Mouse (Mus musculus) kidney, embryonic 16.5 days (tissue): ENCODE measurements at regions not wholly inside any gene's neighbourhood (a gene's known extent, or its start where the extent isn't known, plus 50 kb on each side); places are given as distances from the start of the nearest gene placed in this dataset.
A peak's percentile ranks its signal among the peaks of the same experiment; 100 is the strongest.

ENCODE experiments used
- ATAC-seq: fragments of 200-750 bp; cut with Nextera tagmentation; 2 replicates; pipeline ENCODE4 v1.8.0; 2017; ENCODE audit warnings: moderate TSS enrichment; ENCODE audit not compliant: low FRiP score, low TSS enrichment
- H3K27ac ChIP-seq: fragments of 300-500 bp; sonication (generic); 2 replicates; pipeline ENCODE4 v1.5.1; 2014; ENCODE audit warnings: low read length
- H3K27me3 ChIP-seq: fragments of 300-500 bp; sonication (generic); 2 replicates; pipeline ENCODE4 v1.6.1; 2014; ENCODE audit warnings: low read length, control low read depth, mixed read lengths; ENCODE audit not compliant: insufficient read depth
- H3K36me3 ChIP-seq: fragments of 300-500 bp; sonication (generic); 2 replicates; pipeline ENCODE4 v1.6.1; 2014; ENCODE audit warnings: low read length, control low read depth, mixed read lengths; ENCODE audit not compliant: insufficient read depth
- H3K4me1 ChIP-seq: fragments of 300-500 bp; sonication (generic); 2 replicates; pipeline ENCODE4 v1.6.1; 2014; ENCODE audit warnings: low read length, control low read depth, mixed read lengths; ENCODE audit not compliant: insufficient read depth
- H3K4me2 ChIP-seq: fragments of 300-500 bp; sonication (generic); replicated peaks from 2 replicates; pipeline ENCODE4 v1.6.1; 2014; ENCODE audit warnings: low read depth, low read length
- H3K4me3 ChIP-seq: fragments of 300-500 bp; sonication (generic); 2 replicates; pipeline ENCODE4 v1.5.1; 2014; ENCODE audit warnings: mild to moderate bottlenecking, low read length
- H3K9ac ChIP-seq: fragments of 300-500 bp; sonication (generic); replicated peaks from 2 replicates; pipeline ENCODE4 v1.6.1; 2014; ENCODE audit warnings: low read length
- H3K9me3 ChIP-seq: fragments of 300-500 bp; sonication (generic); 2 replicates; pipeline ENCODE4 v1.6.1; 2016; ENCODE audit warnings: low read length, control low read depth
- WGBS: fragments of 180-500 bp; shearing (Covaris S2); extraction: QIAGEN DNeasy Blood & Tissue Kit; methylation state at CpG from one replicate; pipeline ENCODE4 v1.1.7; 2014; 5-methylcytosine and 5-hydroxymethylcytosine counted together

DNA sequence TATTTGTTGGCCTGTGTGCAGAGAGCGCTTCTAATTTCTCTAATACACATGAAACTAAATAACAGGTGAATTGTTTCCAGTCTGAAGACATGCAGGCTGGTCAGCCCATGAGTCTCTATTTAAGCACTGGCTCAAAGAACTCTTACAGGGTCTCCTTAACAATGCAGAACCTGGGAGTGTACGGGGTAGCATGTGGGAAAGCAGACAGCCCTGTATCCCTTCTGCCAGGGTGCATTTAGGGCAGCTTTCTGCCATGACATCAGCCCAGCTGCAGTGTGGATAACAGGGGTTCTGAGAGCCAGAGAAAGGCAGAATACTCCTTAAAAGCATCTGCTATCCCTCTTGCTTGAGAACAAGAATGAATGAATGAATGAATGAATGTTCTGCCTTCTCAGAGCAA, 164.7 kb downstream of the Grb14 start:
- Histone ChIP-seq H3K9ac (no peak overlapping the region), H3K4me2 (no peak overlapping the region), H3K36me3 (no peaks in the 10 kb centered on the region), H3K9me3 (no peaks in the 10 kb centered on the region), H3K4me3 (no peak overlapping the region), H3K27ac (no peak overlapping the region), H3K27me3 (peaks cover 3% of the 10 kb centered on the region; the same call in 1 of the 2 replicates), H3K4me1 (no peaks in the 10 kb centered on the region)
- ATAC-seq = no peak
- 89% methylated on average over 2 of the region's 2 CpGs for WGBS

DNA sequence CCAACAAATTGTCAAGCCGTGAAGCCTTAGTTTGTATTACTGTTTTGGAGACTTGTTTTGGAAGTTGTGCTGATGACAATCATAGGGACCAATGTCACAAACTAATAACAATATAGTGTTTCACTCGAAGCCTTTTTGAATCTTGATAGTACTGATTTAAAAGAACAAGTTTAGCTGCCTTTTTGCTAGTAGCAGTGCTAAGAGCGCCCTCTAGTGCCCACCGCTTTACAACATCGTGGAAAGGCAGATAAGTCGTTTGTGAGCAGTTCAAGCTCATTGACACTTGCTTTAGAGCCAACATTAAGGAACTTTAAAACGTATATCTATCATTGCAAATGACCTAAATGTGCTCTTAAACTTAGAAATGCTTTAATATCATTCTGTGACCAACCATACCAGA, 170.9 kb downstream of the Grb14 start:
- Histone ChIP-seq H3K4me2 (no peak overlapping the region), H3K9ac (no peak overlapping the region), H3K4me3 (no peak overlapping the region), H3K36me3 (no peaks in the 10 kb centered on the region), H3K27ac (no peak overlapping the region), H3K9me3 (no peaks in the 10 kb centered on the region), H3K4me1 (no peaks in the 10 kb centered on the region), H3K27me3 (peaks cover 3% of the 10 kb centered on the region; the same call in 1 of the 2 replicates)
- WGBS = 13% methylated on average over 7 of the region's 7 CpGs
- no peak for ATAC-seq

DNA sequence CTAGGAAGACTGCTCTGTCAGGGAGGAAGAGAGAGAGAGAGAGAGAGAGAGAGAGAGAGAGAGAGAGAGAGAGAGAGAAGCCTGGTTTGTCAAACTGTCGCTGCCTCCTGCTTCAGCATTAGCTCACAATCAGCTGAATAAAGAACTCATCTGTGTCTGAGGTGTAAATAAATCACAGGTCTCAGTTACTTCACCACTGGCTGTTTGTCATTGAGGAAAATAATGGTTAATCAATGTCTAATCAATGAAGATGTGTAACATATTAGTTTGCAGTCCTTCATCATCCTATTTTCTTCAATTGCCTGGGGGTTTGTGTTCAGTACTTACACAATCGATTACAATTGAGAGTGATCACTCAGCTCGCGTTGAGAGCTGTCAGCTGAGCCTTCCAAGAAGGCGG, 171.9 kb downstream of the Grb14 start:
- no peak for ATAC-seq
- peaks cover 3% of the 10 kb centered on the region; the same call in 1 of the 2 replicates for H3K27me3 ChIP-seq
- no peak overlapping the region for H3K27ac ChIP-seq
- H3K9me3 ChIP-seq = no peaks in the 10 kb centered on the region
- no peaks in the 10 kb centered on the region for H3K36me3 ChIP-seq
- WGBS = 73% methylated on average over 5 of the region's 5 CpGs
- no peak overlapping the region for H3K4me3 ChIP-seq
- H3K9ac ChIP-seq = no peak overlapping the region
- no peak overlapping the region for H3K4me2 ChIP-seq
- no peaks in the 10 kb centered on the region for H3K4me1 ChIP-seq

DNA sequence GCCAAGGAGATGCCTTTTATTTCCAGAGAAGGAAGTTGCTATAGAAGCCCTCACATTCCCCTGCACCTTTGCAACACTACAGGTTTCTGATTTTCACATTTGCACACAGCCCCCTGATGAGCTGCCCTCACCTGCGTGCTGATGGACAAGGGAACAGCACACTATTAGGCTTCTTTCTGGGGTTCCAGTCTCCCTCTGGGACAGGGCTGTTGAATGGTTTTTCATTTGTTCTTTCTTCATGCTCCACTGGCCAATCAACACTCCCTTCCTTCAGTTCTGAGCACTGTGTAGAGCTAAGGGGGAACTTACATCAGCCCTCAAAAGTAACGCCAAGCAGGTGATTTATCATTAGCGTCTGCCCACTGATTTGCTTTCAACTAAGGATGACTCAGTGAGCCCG, 173.7 kb downstream of the Grb14 start:
- H3K36me3 ChIP-seq = no peaks in the 10 kb centered on the region
- no peaks in the 10 kb centered on the region for H3K4me1 ChIP-seq
- H3K27ac ChIP-seq = no peak overlapping the region
- no peak overlapping the region for H3K4me2 ChIP-seq
- no peak overlapping the region for H3K4me3 ChIP-seq
- peaks cover 3% of the 10 kb centered on the region; the same call in 1 of the 2 replicates for H3K27me3 ChIP-seq
- no peak for ATAC-seq
- WGBS = 56% methylated on average over 4 of the region's 4 CpGs
- no peak overlapping the region for H3K9ac ChIP-seq
- no peaks in the 10 kb centered on the region for H3K9me3 ChIP-seq

DNA sequence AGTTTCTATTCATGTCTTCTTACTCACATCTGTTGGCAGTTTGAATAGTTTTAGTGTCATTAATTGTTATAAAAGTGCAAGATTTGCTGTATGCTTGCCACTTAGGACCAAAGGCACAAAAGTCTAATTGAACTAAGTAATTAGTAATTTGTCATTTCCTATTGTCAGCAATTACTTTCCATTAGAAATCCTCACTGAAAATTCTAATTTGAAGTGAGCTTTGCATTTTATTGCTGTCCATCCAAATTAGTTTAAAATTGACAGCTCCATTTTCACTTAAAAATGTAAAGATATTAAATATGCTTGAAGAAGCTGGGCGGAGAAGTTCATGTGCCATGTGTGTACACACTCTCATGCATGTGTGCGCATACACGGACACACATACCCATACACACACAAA, 174.1 kb downstream of the Grb14 start:
- no peaks in the 10 kb centered on the region for H3K4me1 ChIP-seq
- H3K27me3 ChIP-seq = peaks cover 2% of the 10 kb centered on the region; the same call in 1 of the 2 replicates
- H3K36me3 ChIP-seq = no peaks in the 10 kb centered on the region
- H3K4me3 ChIP-seq = no peak overlapping the region
- no peak overlapping the region for H3K4me2 ChIP-seq
- H3K9ac ChIP-seq = no peak overlapping the region
- no peak overlapping the region for H3K27ac ChIP-seq
- no peak for ATAC-seq
- no peaks in the 10 kb centered on the region for H3K9me3 ChIP-seq
- 100% methylated on average over 3 of the region's 3 CpGs for WGBS

DNA sequence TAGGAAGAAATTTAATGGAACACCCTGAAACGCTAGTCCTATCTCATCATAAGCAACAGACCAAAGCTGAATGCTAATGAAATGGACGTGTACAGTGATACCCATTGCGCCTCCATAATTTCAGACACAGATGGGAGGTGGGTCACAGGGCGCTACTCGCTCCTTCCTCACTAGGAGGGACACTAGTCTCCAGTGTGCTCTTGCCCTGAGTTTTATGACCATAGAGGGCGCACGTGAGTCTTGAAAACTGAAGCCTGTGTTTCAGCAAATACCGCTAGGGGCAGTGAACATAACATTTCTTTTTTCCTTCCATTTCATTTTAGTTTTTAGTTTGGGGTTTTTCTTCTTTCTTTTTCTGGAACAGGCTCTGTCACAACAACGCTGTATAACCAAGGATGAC, 200.3 kb downstream of the Grb14 start:
- H3K4me1 ChIP-seq = peaks cover 4% of the 10 kb centered on the region; the same call in 1 of the 2 replicates
- no peak overlapping the region for H3K27ac ChIP-seq
- no peak overlapping the region for H3K4me2 ChIP-seq

DNA sequence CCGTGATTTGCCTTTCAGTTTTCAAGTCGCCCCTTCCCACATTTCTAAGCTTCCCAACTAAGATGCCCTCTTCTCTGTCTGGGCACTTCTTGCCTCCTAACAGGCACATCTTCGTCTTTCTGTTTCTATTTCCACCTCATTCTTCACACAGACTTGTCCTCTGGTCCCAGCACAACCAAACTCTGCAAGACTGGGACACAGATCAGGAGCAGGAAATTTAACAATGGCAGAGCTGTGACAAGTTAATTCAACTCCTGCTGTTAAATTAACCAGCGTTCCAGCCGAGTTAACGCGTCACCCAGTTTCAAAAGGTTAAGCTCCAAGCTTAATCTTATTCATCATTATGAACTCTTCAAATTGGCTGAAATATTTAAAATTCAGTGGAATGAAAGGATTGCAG, 200.9 kb downstream of the Grb14 start:
- Histone ChIP-seq H3K4me3 (no peak overlapping the region), H3K9me3 (no peaks in the 10 kb centered on the region), H3K27me3 (no peaks in the 10 kb centered on the region), H3K9ac (no peak overlapping the region), H3K4me2 (no peak overlapping the region), H3K27ac (no peak overlapping the region), H3K36me3 (no peaks in the 10 kb centered on the region), H3K4me1 (peaks cover 4% of the 10 kb centered on the region; the same call in 1 of the 2 replicates)
- no peak for ATAC-seq
- WGBS = 70% methylated on average over 7 of the region's 7 CpGs

More for the DNA sequence above, 200.3 kb downstream of the Grb14 start:
- Histone ChIP-seq H3K27me3 (no peaks in the 10 kb centered on the region), H3K4me3 (no peak overlapping the region), H3K9ac (no peak overlapping the region), H3K9me3 (no peaks in the 10 kb centered on the region), H3K36me3 (no peaks in the 10 kb centered on the region)
- ATAC-seq = no peak
- WGBS = 87% methylated on average over 9 of the region's 9 CpGs

DNA sequence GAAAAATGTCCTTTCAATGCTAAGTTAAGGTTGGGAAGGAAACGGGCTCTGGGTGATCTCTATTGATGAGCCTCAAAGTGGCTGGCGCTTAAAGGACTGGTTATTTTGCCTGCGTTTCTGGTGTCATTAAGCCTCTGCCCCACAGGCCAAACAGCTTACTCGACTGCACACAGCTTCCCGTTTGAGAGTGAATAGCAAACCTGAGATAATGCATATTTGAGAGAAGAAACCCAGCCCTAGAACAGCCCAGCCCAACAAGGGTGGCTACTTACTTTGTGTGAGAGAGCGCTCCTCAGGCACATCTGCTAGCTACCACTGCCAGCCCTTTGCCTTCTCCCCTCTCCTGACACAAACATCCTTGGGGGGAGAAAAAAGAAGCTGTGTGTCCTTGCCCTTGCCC, 201.7 kb downstream of the Grb14 start:
- 47% methylated on average over 6 of the region's 6 CpGs for WGBS

DNA sequence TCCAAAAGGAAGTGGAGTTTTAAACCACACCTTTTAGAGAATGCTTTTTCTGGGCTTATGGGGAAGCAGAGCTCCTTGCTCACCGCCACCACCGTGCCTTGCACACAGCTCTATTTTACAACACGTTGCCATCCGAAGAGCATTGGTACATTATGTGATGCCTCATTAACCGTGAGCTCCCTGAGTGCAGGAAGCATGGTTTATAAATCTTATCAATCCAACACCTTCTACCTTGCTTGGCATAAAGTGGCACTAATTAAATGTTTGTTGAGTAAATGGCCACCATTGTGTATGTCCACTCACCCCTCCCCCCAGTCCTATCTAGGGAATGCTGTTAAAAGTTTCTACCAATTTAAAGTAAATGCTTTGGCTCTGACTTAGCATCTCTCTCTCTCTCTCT, 206.6 kb downstream of the Grb14 start:
- H3K27me3 ChIP-seq = no peaks in the 10 kb centered on the region
- H3K9ac ChIP-seq = no peak overlapping the region
- H3K4me3 ChIP-seq = no peak overlapping the region
- H3K36me3 ChIP-seq = no peaks in the 10 kb centered on the region
- H3K27ac ChIP-seq = no peak overlapping the region
- H3K4me2 ChIP-seq = no peak overlapping the region
- no peaks in the 10 kb centered on the region for H3K9me3 ChIP-seq
- peak; percentile 86 for ATAC-seq
- WGBS = 38% methylated on average over 5 of the region's 5 CpGs
- no peaks in the 10 kb centered on the region; the same call in 1 of the 2 replicates for H3K4me1 ChIP-seq

More for the DNA sequence above, 201.7 kb downstream of the Grb14 start:
- H3K4me2 ChIP-seq = no peak overlapping the region
- H3K4me1 ChIP-seq = peaks cover 4% of the 10 kb centered on the region; the same call in 1 of the 2 replicates
- no peak for ATAC-seq
- H3K27ac ChIP-seq = no peak overlapping the region
- H3K9ac ChIP-seq = no peak overlapping the region
- H3K4me3 ChIP-seq = no peak overlapping the region
- no peaks in the 10 kb centered on the region for H3K36me3 ChIP-seq
- H3K27me3 ChIP-seq = no peaks in the 10 kb centered on the region
- H3K9me3 ChIP-seq = no peaks in the 10 kb centered on the region
